Mouse (Mus musculus) neural tube, embryonic 14.5 days (tissue): ENCODE data around the gene Tmem240. TPM values are rescaled to one million over a fixed set of nuclear protein-coding genes. Genes with fewer than 3 reads are reported as not detected.

ENCODE experiments used
- ATAC-seq: fragments of 200-750 bp; cut with Nextera tagmentation; 2 replicates; pipeline ENCODE4 v1.8.0; 2017; ENCODE audit warnings: low read depth, mild to moderate bottlenecking, moderate TSS enrichment, moderate library complexity
- H3K27ac ChIP-seq: fragments of 300-500 bp; sonication (generic); 2 replicates; pipeline ENCODE4 v1.5.1; 2014; ENCODE audit warnings: low read depth, mild to moderate bottlenecking, control low read depth, low read length, moderate library complexity, mixed read lengths
- H3K27me3 ChIP-seq: fragments of 300-500 bp; sonication (generic); 2 replicates; pipeline ENCODE4 v1.6.1; 2014; ENCODE audit warnings: low read length; ENCODE audit not compliant: control insufficient read depth, insufficient read depth
- H3K36me3 ChIP-seq: fragments of 300-500 bp; sonication (generic); 2 replicates; pipeline ENCODE4 v1.6.1; 2014; ENCODE audit warnings: low read length, mixed read lengths; ENCODE audit not compliant: control insufficient read depth, insufficient read depth
- H3K4me1 ChIP-seq: fragments of 300-500 bp; sonication (generic); 2 replicates; pipeline ENCODE4 v1.6.1; 2014; ENCODE audit warnings: low read length; ENCODE audit not compliant: control insufficient read depth, insufficient read depth
- H3K4me2 ChIP-seq: fragments of 300-500 bp; sonication (generic); 2 replicates; pipeline ENCODE4 v1.6.1; 2014; ENCODE audit warnings: mild to moderate bottlenecking, low read depth, low read length, control low read depth
- H3K4me3 ChIP-seq: fragments of 300-500 bp; sonication (generic); 2 replicates; pipeline ENCODE4 v1.5.1; 2014; ENCODE audit warnings: low read depth, low read length, control low read depth, mixed read lengths
- H3K9ac ChIP-seq: fragments of 300-500 bp; sonication (generic); replicated peaks from 2 replicates; pipeline ENCODE4 v1.6.1; 2014; ENCODE audit warnings: low read depth, mild to moderate bottlenecking, control low read depth, low read length, mixed read lengths
- H3K9me3 ChIP-seq: fragments of 300-500 bp; sonication (generic); 2 replicates; pipeline ENCODE4 v1.6.1; 2016; ENCODE audit warnings: low read length; ENCODE audit not compliant: control insufficient read depth
- WGBS: fragments of 180-500 bp; shearing (Covaris S2); extraction: QIAGEN DNeasy Blood & Tissue Kit; methylation state at CpG from one replicate; pipeline ENCODE4 v1.1.7; 2014; 5-methylcytosine and 5-hydroxymethylcytosine counted together
- polyA plus RNA-seq: library from polyadenylated mRNA; unstranded; fragments of >200 nt; fragmentation: Nextera tagmentation; extraction: Ambion mirVana; gene quantifications from 2 replicates; pipeline ENCODE4 v1.2.1, GENCODE M21; 2014

The Tmem240 gene
- polyA plus RNA-seq, 1 experiment from 2014 or later: 9.6 TPM

GRCm38 (mm10) chr4:155696261-155697255 is 38.0 kb upstream of the Tmem240 start:
- Histone ChIP-seq H3K36me3 (no peaks in the 10 kb centered on the region), H3K9me3 (no peaks in the 10 kb centered on the region), H3K27ac (no peak overlapping the region), H3K4me3 (peak overlapping the region; percentile 61), H3K9ac (0 out of 2 replicates have a peak overlapping the region, but pooled peaks have one; percentile 16), H3K27me3 (no peaks in the 10 kb centered on the region), H3K4me2 (peak overlapping the region; percentile 67), H3K4me1 (peaks cover 14% of the 10 kb centered on the region)
- 74% methylated on average over 16 of the region's 16 CpGs for WGBS
- no peak for ATAC-seq

- H3K27me3 ChIP-seq: no peaks in the 10 kb centered on the region
- no peak overlapping the region for H3K27ac ChIP-seq
These were observed 34.2 kb upstream of the Tmem240 start for GRCm38 (mm10) chr4:155700425-155700824.

GRCm38 (mm10) chr4:155703425-155703929 is 31.1 kb upstream of the Tmem240 start:
- Histone ChIP-seq H3K4me1 (peaks cover 11% of the 10 kb centered on the region), H3K27me3 (no peaks in the 10 kb centered on the region), H3K36me3 (no peaks in the 10 kb centered on the region), H3K9ac (no peak overlapping the region), H3K4me3 (no peak overlapping the region), H3K4me2 (no peak overlapping the region), H3K27ac (no peak overlapping the region), H3K9me3 (no peaks in the 10 kb centered on the region)
- no peak for ATAC-seq
- WGBS: 99% methylated on average over 4 of the region's 4 CpGs

More at GRCm38 (mm10) chr4:155700425-155700824, 34.2 kb upstream of the Tmem240 start:
- Histone ChIP-seq H3K9ac (no peak overlapping the region), H3K4me2 (no peak overlapping the region), H3K9me3 (no peaks in the 10 kb centered on the region), H3K4me1 (peaks cover 15% of the 10 kb centered on the region), H3K4me3 (no peak overlapping the region), H3K36me3 (no peaks in the 10 kb centered on the region)
- ATAC-seq: no peak

GRCm38 (mm10) chr4:155704721-155705591 is 29.6 kb upstream of the Tmem240 start, which contains the start of gene Ssu72:
TSS of gene Ssu72 (plus strand) at chr4:155704800.
- Histone ChIP-seq H3K9me3 (no peaks in the 10 kb centered on the region), H3K4me2 (peak within 1 kb of the TSS; percentile 93), H3K27ac (peak within 1 kb of the TSS; percentile 90), H3K4me3 (peak within 1 kb of the TSS; percentile 89), H3K27me3 (no peaks in the 10 kb centered on the region), H3K9ac (peak within 1 kb of the TSS; percentile 79), H3K36me3 (no peaks in the 10 kb centered on the region), H3K4me1 (peaks cover 11% of the 10 kb centered on the region)
- peak; percentile 96 for ATAC-seq
- under 1% methylated on average over 83 of the region's 83 CpGs for WGBS

- no peak for ATAC-seq
- Histone ChIP-seq H3K27me3 (no peaks in the 10 kb centered on the region), H3K36me3 (0 out of 2 replicates have a peak, but pooled peaks cover 1% of the 10 kb centered on the region), H3K9me3 (no peaks in the 10 kb centered on the region), H3K4me3 (peak overlapping the region; percentile 89), H3K27ac (peak overlapping the region; percentile 90), H3K9ac (peak overlapping the region; percentile 79), H3K4me2 (peak overlapping the region; percentile 93), H3K4me1 (peaks cover 11% of the 10 kb centered on the region)
- WGBS: 0% methylated on average over 19 of the region's 19 CpGs
These were observed 29.0 kb upstream of the Tmem240 start for GRCm38 (mm10) chr4:155705592-155705929.

- Histone ChIP-seq H3K4me1 (peaks cover 11% of the 10 kb centered on the region), H3K4me3 (no peak overlapping the region), H3K36me3 (0 out of 2 replicates have a peak, but pooled peaks cover 3% of the 10 kb centered on the region), H3K27ac (no peak overlapping the region), H3K9me3 (no peaks in the 10 kb centered on the region), H3K9ac (no peak overlapping the region), H3K4me2 (no peak overlapping the region), H3K27me3 (no peaks in the 10 kb centered on the region)
- WGBS: 88% methylated on average over 2 of the region's 2 CpGs
- ATAC-seq: no peak
These were observed 26.0 kb upstream of the Tmem240 start for GRCm38 (mm10) chr4:155708582-155708981.

GRCm38 (mm10) chr4:155708988-155709387 is 25.6 kb upstream of the Tmem240 start:
- no peak overlapping the region for H3K4me3 ChIP-seq
- H3K9ac ChIP-seq: no peak overlapping the region
- ATAC-seq: no peak
- H3K27me3 ChIP-seq: no peaks in the 10 kb centered on the region
- peaks cover 11% of the 10 kb centered on the region for H3K4me1 ChIP-seq
- no peak overlapping the region for H3K27ac ChIP-seq
- H3K36me3 ChIP-seq: 0 out of 2 replicates have a peak, but pooled peaks cover 3% of the 10 kb centered on the region
- H3K9me3 ChIP-seq: no peaks in the 10 kb centered on the region
- H3K4me2 ChIP-seq: no peak overlapping the region

GRCm38 (mm10) chr4:155710521-155711252 is 23.9 kb upstream of the Tmem240 start:
- H3K4me2 ChIP-seq: no peak overlapping the region
- no peaks in the 10 kb centered on the region for H3K9me3 ChIP-seq
- no peak for ATAC-seq
- H3K4me3 ChIP-seq: no peak overlapping the region
- 60% methylated on average over 6 of the region's 6 CpGs for WGBS
- H3K36me3 ChIP-seq: peaks cover 8% of the 10 kb centered on the region
- no peak overlapping the region for H3K27ac ChIP-seq
- peaks cover 7% of the 10 kb centered on the region for H3K4me1 ChIP-seq
- no peaks in the 10 kb centered on the region for H3K27me3 ChIP-seq
- H3K9ac ChIP-seq: no peak overlapping the region
